Mouse (Mus musculus) embryonic facial prominence, embryonic 13.5 days (tissue): ENCODE measurements at regions not wholly inside any gene's neighbourhood (a gene's known extent, or its start where the extent isn't known, plus 50 kb on each side); places are given as distances from the start of the nearest gene placed in this dataset.

Experiments
- ATAC-seq: fragments of 200-750 bp; cut with Nextera tagmentation; 2 replicates; pipeline ENCODE4 v1.8.0; 2017; ENCODE audit warnings: low read depth; ENCODE audit not compliant: insufficient number of reproducible peaks, insufficient read depth, low FRiP score, low TSS enrichment
- H3K27ac ChIP-seq: fragments of 300-500 bp; sonication (generic); 2 replicates; pipeline ENCODE4 v1.5.1; 2015; ENCODE audit warnings: moderate library complexity, mild to moderate bottlenecking, inconsistent platforms
- H3K27me3 ChIP-seq: fragments of 300-500 bp; sonication (generic); 2 replicates; pipeline ENCODE4 v1.6.1; 2015; ENCODE audit warnings: mild to moderate bottlenecking, inconsistent platforms
- H3K36me3 ChIP-seq: fragments of 300-500 bp; sonication (generic); 2 replicates; pipeline ENCODE4 v1.6.1; 2015; ENCODE audit warnings: mild to moderate bottlenecking, inconsistent platforms
- H3K4me1 ChIP-seq: fragments of 300-500 bp; sonication (generic); 2 replicates; pipeline ENCODE4 v1.6.1; 2015; ENCODE audit warnings: inconsistent platforms
- H3K4me2 ChIP-seq: fragments of 300-500 bp; sonication (generic); 2 replicates; pipeline ENCODE4 v1.6.1; 2015; ENCODE audit warnings: moderate library complexity, mild to moderate bottlenecking, inconsistent platforms
- H3K4me3 ChIP-seq: fragments of 300-500 bp; sonication (generic); 2 replicates; pipeline ENCODE4 v1.5.1; 2015; ENCODE audit warnings: mild to moderate bottlenecking, inconsistent platforms
- H3K9ac ChIP-seq: fragments of 300-500 bp; sonication (generic); 2 replicates; pipeline ENCODE4 v1.6.1; 2015; ENCODE audit warnings: mild to moderate bottlenecking, inconsistent platforms
- H3K9me3 ChIP-seq: fragments of 300-500 bp; sonication (generic); 2 replicates; pipeline ENCODE4 v1.6.1; 2016; ENCODE audit warnings: inconsistent platforms
- WGBS: fragments of 180-500 bp; shearing (Covaris S2); methylation state at CpG from one replicate; pipeline ENCODE4 v1.1.7; 2015; ENCODE audit warnings: mixed read lengths; 5-methylcytosine and 5-hydroxymethylcytosine counted together

DNA sequence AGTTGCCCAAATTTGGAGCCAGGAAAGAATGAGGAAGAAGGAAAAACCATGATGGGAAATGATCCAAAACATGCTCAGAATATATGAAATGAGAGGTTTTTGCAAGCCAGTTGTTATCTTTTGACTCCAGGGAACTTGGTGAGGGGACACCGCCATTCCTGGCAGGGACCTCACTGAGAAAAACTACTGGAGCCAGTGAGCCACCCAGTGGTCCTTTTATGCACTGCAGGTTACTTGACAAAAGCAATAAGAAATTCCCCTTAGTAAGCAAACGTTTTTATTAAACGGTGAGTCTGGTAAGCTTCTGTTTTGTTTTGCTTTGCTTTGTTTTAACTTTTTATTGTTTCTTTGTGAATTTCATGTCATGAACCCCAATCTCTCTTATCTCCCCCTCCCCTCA, 257.5 kb downstream of the Foxa2 start:
- no peaks in the 10 kb centered on the region for H3K36me3 ChIP-seq
- WGBS = 12% methylated on average over 3 of the region's 3 CpGs
- no peak for ATAC-seq
- 0 out of 2 replicates have a peak, but pooled peaks cover 3% of the 10 kb centered on the region for H3K4me1 ChIP-seq
- H3K4me3 ChIP-seq = no peak overlapping the region
- no peaks in the 10 kb centered on the region for H3K9me3 ChIP-seq
- no peak overlapping the region for H3K9ac ChIP-seq
- no peak overlapping the region for H3K4me2 ChIP-seq
- peaks cover 13% of the 10 kb centered on the region for H3K27me3 ChIP-seq
- H3K27ac ChIP-seq = no peak overlapping the region

- H3K9ac ChIP-seq = no peak overlapping the region
- ATAC-seq = no peak
- peaks cover 13% of the 10 kb centered on the region for H3K27me3 ChIP-seq
- H3K27ac ChIP-seq = no peak overlapping the region
- H3K36me3 ChIP-seq = no peaks in the 10 kb centered on the region
- H3K9me3 ChIP-seq = no peaks in the 10 kb centered on the region
- no peak overlapping the region for H3K4me3 ChIP-seq
- no peak overlapping the region for H3K4me2 ChIP-seq
- WGBS = 65% methylated on average over 3 of the region's 3 CpGs
- 0 out of 2 replicates have a peak, but pooled peaks cover 3% of the 10 kb centered on the region for H3K4me1 ChIP-seq
Observed at GRCm38 (mm10) chr2:147788001-147788400, 258.8 kb downstream of the Foxa2 start.

GRCm38 (mm10) chr2:147782496-147782895, 264.3 kb downstream of the Foxa2 start:
- ATAC-seq = no peak
- Histone ChIP-seq H3K36me3 (no peaks in the 10 kb centered on the region), H3K4me2 (no peak overlapping the region), H3K4me3 (no peak overlapping the region), H3K27me3 (peaks cover 8% of the 10 kb centered on the region; the same call in 1 of the 2 replicates), H3K9ac (no peak overlapping the region), H3K9me3 (peaks cover 4% of the 10 kb centered on the region; the same call in 1 of the 2 replicates), H3K4me1 (0 out of 2 replicates have a peak, but pooled peaks cover 3% of the 10 kb centered on the region), H3K27ac (no peak overlapping the region)
- WGBS = 95% methylated on average over 2 of the region's 2 CpGs

DNA sequence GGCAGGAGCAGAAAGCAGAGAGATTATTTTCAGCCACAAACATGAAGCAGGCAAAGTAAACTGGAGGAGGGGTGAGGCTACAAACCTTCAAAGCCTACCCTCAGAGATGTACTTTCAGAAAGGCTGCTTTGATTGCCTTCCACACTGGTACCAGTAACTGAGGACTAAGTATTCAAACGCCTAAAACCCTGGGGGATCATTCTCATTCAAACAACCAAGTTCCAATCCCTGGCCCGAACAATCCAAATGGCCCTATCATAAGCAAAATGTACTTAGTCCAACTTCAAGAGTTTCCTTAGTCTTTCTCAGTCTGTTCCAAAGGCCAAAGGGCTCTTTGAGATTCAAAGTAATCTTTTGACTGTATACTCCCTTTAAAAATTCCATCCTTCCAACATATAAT, 270.5 kb downstream of the Foxa2 start:
- H3K36me3 ChIP-seq = no peaks in the 10 kb centered on the region
- peaks cover 11% of the 10 kb centered on the region; the same call in 1 of the 2 replicates for H3K27me3 ChIP-seq
- no peak overlapping the region for H3K4me3 ChIP-seq
- 56% methylated on average over 2 of the region's 2 CpGs for WGBS
- H3K9ac ChIP-seq = no peak overlapping the region
- H3K4me1 ChIP-seq = 0 out of 2 replicates have a peak, but pooled peaks cover 4% of the 10 kb centered on the region
- peaks cover 4% of the 10 kb centered on the region; the same call in 1 of the 2 replicates for H3K9me3 ChIP-seq
- H3K4me2 ChIP-seq = no peak overlapping the region
- H3K27ac ChIP-seq = no peak overlapping the region
- ATAC-seq = no peak

DNA sequence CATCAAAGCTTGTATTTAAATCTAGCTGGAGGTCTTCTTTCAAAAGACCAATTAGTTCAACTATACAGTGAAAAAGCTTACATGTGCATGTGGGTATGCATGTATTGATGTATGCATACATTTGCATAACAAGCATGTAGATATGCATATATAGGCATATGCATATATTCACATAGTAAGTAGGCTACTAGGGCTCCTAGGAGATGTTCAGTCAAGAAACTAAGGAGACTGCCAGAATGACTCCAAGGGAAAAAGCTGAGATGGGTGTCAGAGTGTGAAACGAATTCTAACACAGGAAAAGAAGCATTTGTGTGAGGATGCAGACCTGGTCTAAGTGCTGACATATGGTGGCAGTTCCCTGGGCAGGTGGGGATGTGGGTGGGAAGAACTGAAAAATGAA, 274.2 kb downstream of the Foxa2 start:
- 0 out of 2 replicates have a peak, but pooled peaks cover 4% of the 10 kb centered on the region for H3K4me1 ChIP-seq
- no peak overlapping the region for H3K9ac ChIP-seq
- no peak for ATAC-seq
- no peak overlapping the region for H3K4me2 ChIP-seq
- no peak overlapping the region for H3K4me3 ChIP-seq
- no peaks in the 10 kb centered on the region for H3K36me3 ChIP-seq
- H3K9me3 ChIP-seq = no peaks in the 10 kb centered on the region
- peaks cover 15% of the 10 kb centered on the region for H3K27me3 ChIP-seq
- WGBS = 50% methylated on average over 1 of the region's 1 CpGs
- H3K27ac ChIP-seq = no peak overlapping the region

DNA sequence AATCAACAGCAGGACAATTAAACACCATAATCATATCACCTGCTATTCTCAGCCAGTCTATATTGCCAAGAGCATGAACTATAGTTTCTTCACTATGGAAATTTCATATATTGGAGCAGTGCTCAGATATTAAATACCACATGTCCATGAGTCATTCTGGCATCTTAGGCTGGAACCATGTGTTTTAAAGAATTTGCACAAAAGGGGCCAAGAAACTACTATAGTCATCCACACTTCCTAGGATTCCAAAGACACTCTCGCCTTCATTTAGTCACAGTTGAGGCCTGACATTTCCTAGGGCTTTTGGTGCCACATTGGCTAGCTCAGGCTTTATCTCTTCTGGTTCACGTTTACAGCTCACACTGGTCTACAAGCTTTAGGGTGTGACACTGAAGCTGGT, 293.7 kb downstream of the Foxa2 start:
- no peaks in the 10 kb centered on the region for H3K9me3 ChIP-seq
- no peak overlapping the region for H3K27ac ChIP-seq
- no peak overlapping the region for H3K4me3 ChIP-seq
- H3K4me2 ChIP-seq = no peak overlapping the region
- H3K27me3 ChIP-seq = peaks cover 16% of the 10 kb centered on the region
- no peaks in the 10 kb centered on the region for H3K36me3 ChIP-seq
- no peak for ATAC-seq
- H3K9ac ChIP-seq = no peak overlapping the region
- peaks cover 4% of the 10 kb centered on the region; the same call in 1 of the 2 replicates for H3K4me1 ChIP-seq
- WGBS = 73% methylated on average over 2 of the region's 2 CpGs

DNA sequence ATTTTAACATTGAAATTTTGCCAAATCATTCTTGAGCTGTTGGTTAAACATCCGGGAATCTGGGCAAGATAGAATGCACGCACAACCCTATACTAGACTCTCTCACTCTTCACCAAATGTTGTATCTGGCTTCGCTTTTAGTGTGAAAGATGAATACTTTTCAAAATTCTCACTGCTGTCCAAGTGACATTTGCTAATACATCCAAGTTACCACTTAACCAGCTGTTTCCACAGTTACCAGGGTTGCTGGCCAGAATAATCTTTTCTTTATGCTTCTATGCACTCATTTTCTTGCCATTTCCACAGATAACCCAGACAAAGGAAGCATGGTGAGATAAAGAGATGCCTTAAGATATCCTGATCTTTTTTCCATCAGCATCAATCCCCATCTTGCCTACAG, 294.9 kb downstream of the Foxa2 start:
- ATAC-seq = no peak
- Histone ChIP-seq H3K36me3 (no peaks in the 10 kb centered on the region), H3K4me1 (no peaks in the 10 kb centered on the region), H3K27ac (no peak overlapping the region), H3K27me3 (peaks cover 13% of the 10 kb centered on the region), H3K4me3 (no peak overlapping the region), H3K9ac (no peak overlapping the region), H3K4me2 (no peak overlapping the region), H3K9me3 (no peaks in the 10 kb centered on the region)
- WGBS = 84% methylated on average over 3 of the region's 3 CpGs

GRCm38 (mm10) chr2:147748006-147748405, 298.8 kb downstream of the Foxa2 start:
- no peaks in the 10 kb centered on the region for H3K36me3 ChIP-seq
- no peaks in the 10 kb centered on the region for H3K27me3 ChIP-seq
- no peak overlapping the region for H3K27ac ChIP-seq
- H3K9me3 ChIP-seq = no peaks in the 10 kb centered on the region
- H3K4me1 ChIP-seq = no peaks in the 10 kb centered on the region
- no peak for ATAC-seq
- WGBS = 37% methylated on average over 4 of the region's 4 CpGs
- no peak overlapping the region for H3K4me3 ChIP-seq
- no peak overlapping the region for H3K9ac ChIP-seq
- H3K4me2 ChIP-seq = no peak overlapping the region

DNA sequence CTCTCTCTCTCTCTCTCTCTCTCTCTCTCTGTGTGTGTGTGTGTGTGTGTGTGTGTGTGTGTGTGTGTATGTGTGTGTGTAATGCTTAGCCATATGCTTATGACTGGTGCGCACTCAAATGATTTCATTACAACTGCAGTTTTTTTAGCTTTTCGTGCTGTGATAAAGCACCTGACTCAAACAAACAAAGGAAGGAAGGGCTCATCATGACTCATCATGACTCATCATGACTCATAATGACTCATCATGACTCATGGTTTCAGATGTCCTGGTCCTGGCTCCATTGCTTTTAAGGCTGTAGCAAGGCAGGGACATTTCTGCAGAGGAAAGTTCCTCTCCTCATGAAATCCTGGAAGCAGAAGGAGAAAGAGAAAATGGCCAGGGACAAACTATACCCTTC, 302.9 kb downstream of the Foxa2 start:
- H3K4me1 ChIP-seq = no peaks in the 10 kb centered on the region
- no peak overlapping the region for H3K4me3 ChIP-seq
- no peak overlapping the region for H3K9ac ChIP-seq
- ATAC-seq = no peak
- no peaks in the 10 kb centered on the region for H3K36me3 ChIP-seq
- H3K9me3 ChIP-seq = no peaks in the 10 kb centered on the region
- H3K27ac ChIP-seq = no peak overlapping the region
- WGBS = 90% methylated on average over 2 of the region's 2 CpGs
- H3K4me2 ChIP-seq = no peak overlapping the region
- H3K27me3 ChIP-seq = peaks cover 7% of the 10 kb centered on the region; the same call in 1 of the 2 replicates

DNA sequence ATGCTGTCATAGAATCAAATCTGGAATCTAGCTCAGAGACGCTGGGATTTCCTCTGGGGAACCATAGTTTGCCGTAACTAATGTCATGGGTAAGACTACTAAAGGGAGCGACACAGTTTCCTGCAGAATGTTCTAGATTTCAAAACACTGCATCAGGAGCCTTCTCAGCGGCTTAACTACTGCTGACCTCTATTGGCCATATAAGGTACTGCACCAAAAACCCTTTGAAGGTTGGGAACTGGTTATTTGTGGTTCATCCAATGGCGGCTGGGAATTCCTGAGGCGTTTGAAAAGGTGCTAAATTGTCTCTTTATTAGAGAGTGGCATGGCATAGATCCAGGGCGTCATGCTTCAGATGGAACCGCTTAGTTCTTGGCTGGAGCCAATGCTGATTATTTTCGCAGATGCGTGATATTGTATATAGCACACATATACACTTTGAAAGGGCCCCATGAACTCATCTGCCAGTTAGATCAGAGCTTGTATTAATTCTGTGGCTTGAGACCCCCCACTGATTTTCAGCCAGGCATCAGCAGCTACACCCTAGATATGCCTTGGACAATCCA, 308.4 kb downstream of the Foxa2 start:
- H3K9ac ChIP-seq = no peak overlapping the region
- no peak overlapping the region for H3K27ac ChIP-seq
- H3K4me1 ChIP-seq = no peaks in the 10 kb centered on the region
- H3K27me3 ChIP-seq = peaks cover 9% of the 10 kb centered on the region; the same call in 1 of the 2 replicates
- H3K4me3 ChIP-seq = no peak overlapping the region
- no peaks in the 10 kb centered on the region for H3K36me3 ChIP-seq
- no peak for ATAC-seq
- H3K9me3 ChIP-seq = no peaks in the 10 kb centered on the region
- no peak overlapping the region for H3K4me2 ChIP-seq
- 32% methylated on average over 10 of the region's 10 CpGs for WGBS

GRCm38 (mm10) chr2:147727396-147727795, 319.4 kb downstream of the Foxa2 start:
- H3K4me3 ChIP-seq = no peak overlapping the region
- 83% methylated on average over 4 of the region's 4 CpGs for WGBS
- peaks cover 4% of the 10 kb centered on the region; the same call in 1 of the 2 replicates for H3K4me1 ChIP-seq
- ATAC-seq = no peak
- H3K27ac ChIP-seq = no peak overlapping the region
- no peak overlapping the region for H3K9ac ChIP-seq
- H3K27me3 ChIP-seq = no peaks in the 10 kb centered on the region
- no peaks in the 10 kb centered on the region for H3K36me3 ChIP-seq
- no peak overlapping the region for H3K4me2 ChIP-seq
- no peaks in the 10 kb centered on the region for H3K9me3 ChIP-seq

DNA sequence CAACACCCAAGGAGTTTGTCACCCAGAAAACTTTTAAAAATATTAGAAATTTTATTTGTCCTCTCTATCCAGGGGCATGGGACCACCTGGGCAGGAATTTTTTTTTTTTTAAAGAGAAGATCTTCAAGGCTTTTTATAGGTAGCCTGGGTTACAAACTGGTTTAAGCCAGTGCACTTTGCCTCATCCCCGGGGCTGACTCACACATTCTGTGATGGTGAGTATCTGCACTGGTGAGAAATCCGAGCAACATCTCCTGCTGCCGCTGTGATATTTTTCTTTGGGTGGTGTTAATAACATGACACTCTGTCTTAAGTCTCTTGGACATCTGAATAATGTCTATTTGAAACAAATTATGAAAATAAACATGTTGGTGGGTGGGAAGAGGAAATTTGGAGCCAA, 327.8 kb downstream of the Foxa2 start:
- H3K4me3 ChIP-seq = no peak overlapping the region
- H3K27me3 ChIP-seq = no peaks in the 10 kb centered on the region
- no peaks in the 10 kb centered on the region for H3K36me3 ChIP-seq
- H3K27ac ChIP-seq = no peak overlapping the region
- no peaks in the 10 kb centered on the region for H3K4me1 ChIP-seq
- 82% methylated on average over 3 of the region's 3 CpGs for WGBS
- no peak for ATAC-seq
- H3K9me3 ChIP-seq = no peaks in the 10 kb centered on the region
- no peak overlapping the region for H3K4me2 ChIP-seq
- no peak overlapping the region for H3K9ac ChIP-seq
